Mouse (Mus musculus) gastrocnemius, adult 2 months (tissue): ENCODE results near the gene Tgfb2. TPM values are rescaled to one million over a fixed set of nuclear protein-coding genes. Genes with fewer than 3 reads are reported as not detected.

Experiments
- DNase-seq: peaks from one replicate; pipeline ENCODE4 v3.0.0; 2022
- H3K27ac ChIP-seq: fragments of 200-600 bp; 2 replicates; pipeline ENCODE4 v1.8.1; 2022; ENCODE audit warnings: mild to moderate bottlenecking
- H3K4me3 ChIP-seq: fragments of 200-600 bp; 2 replicates; pipeline ENCODE4 v1.8.1; 2022; ENCODE audit warnings: mild to moderate bottlenecking, moderate library complexity
- CTCF ChIP-seq: fragments of 200-600 bp; IDR thresholded peaks from 2 replicates; pipeline ENCODE4 v1.8.1; 2022; ENCODE audit warnings: antibody characterized with exemption, mild to moderate bottlenecking, moderate library complexity
- intact Hi-C: fragments of 180-260 bp; cut with DNase I; formaldehyde crosslinking; loops from one replicate; pipeline ENCODE4 v1.15.1; 2025
- total RNA-seq, 2 experiments: library from RNA; stranded (reverse); gene quantifications; 2 replicates each; pipeline ENCODE4 v1.2.3; 2021

The Tgfb2 gene
- total RNA-seq, 2 experiments from 2014 or later = 6.5 to 14.1 TPM

DNA sequence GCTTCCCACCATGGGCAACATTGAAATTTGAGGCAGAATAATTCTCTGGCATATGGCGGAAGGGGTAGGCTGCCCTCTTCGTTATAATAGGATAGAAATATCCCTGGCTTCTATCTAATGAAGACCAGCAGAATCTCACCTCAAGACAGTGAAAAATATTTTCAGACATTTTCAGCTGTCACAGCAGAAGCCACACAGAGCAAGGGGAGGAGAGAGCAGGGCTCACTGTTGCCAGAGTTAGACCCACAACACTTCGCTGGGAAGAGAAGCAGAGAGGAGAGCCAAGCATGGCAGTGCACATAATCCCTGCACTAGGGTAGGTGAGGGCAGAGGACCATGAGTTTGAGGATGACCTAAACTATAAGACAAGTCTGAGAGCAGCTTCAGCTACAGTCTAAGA lies 5.3 kb downstream of the Tgfb2 start:
- TF ChIP-seq CTCF = no peak
- Histone ChIP-seq H3K27ac (peak overlapping the region; percentile 70), H3K4me3 (no peak overlapping the region)
- no peak for DNase-seq
- intact Hi-C loops = loop anchor here (5.0 kb wide), 2 partner anchors 113 to 218 kb away; no protein-coding TSS in a partner anchor

DNA sequence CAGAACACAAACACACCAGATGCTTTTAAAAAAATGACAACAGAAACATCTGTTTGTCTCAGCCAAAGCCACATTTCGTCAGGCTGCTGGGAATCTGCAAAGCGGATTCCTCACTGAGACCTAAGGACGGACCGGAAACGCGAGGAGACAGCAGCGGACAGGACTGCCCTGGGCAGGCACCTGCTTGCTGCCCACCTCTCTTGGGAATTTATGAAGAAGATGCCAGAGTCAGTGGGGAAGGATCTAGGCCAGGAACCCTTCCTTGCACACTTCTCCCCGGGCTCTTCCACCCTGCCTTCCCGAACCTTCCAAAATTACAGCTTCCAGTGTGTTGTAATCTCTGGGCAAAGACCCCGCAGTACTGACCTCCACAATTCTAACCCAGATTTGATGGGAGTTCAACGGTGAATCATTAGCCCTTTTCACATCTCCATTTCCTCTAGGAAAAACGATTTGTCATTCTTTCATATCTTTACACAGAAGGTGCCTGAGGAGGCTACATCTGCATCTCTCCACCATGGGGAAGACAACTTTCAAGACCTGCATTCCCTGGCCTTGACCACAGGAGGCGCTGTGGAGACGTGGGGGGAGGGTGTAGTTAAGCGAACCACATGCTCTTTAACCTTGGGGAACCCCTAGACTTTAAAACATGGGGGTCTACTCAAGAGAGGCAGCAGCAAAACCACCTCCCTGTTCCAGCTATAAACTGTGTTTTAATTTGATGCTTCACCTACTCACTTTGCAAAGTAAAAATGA lies 7.0 kb downstream of the Tgfb2 start:
- Histone ChIP-seq H3K27ac (peak overlapping the region; percentile 62), H3K4me3 (no peak overlapping the region)
- intact Hi-C loops = no loop called here
- TF ChIP-seq CTCF = peak; percentile 54
- peak; percentile 56 for DNase-seq

DNA sequence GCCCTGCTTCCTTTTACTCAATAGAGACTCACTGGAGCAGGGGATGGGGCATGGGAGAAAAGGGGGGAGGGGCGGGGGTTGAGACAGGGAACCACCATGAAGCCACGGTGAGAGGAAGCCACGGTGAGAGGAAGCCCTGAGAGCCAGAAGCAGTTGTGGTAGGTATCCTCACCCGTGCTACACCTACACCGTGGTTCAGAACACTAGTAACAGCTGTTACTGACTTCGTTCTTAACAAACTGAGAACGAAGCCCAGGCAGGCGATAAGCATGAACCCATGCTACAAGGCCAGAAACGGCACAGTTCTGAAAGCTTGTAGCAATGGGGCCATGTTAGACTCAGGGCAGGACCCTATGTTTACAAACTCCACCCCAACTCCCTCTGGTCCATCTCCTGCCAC lies 9.6 kb downstream of the Tgfb2 start:
- Histone ChIP-seq H3K4me3 (no peak overlapping the region), H3K27ac (peak overlapping the region; percentile 62)
- DNase-seq = no peak
- TF ChIP-seq CTCF = no peak
- intact Hi-C loops = no loop called here

DNA sequence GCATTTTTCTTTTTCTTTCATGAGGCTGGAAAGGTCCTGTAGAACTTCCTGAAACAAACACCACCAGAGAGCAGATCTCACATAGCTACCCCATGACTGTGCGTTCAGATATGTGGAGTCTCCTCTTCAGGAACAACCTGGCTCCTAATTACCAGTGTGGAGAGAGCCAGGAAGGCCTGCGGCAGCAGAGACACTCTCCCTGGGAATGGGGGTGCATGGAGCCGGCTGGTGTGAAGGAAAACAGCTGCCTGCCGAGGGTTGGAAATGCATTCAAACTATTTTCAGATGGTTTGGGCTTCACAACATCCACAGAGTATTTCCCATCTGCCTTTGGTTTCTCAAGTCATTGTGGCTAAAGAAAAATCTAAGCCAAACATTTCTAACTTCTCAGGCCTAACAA lies 10.4 kb downstream of the Tgfb2 start:
- TF ChIP-seq CTCF = no peak
- peak; percentile 47 for DNase-seq
- intact Hi-C loops = no loop called here
- Histone ChIP-seq H3K27ac (peak overlapping the region; percentile 62), H3K4me3 (no peak overlapping the region)

DNA sequence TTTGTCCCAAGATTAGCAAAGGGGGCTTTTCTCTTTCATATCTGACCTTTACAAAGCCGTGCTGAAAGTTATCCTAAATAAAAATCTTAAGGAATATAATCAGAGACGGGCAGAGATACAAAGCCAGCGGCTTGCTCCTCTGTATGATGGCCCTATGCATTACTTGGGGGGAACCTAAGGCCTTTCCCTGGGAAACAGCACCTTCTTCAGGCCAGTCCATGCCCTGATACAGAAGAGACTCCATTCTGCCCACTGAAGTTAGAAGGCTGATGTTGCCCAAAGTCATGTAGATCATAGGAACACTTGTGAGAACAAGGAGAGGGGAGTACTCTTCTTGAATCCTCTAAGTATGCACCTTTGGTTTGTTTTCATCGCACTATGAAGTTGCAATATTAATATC lies 13.4 kb downstream of the Tgfb2 start:
- intact Hi-C loops = no loop called here
- no peak overlapping the region for H3K4me3 ChIP-seq
- TF ChIP-seq CTCF = peak; percentile 60
- no peak overlapping the region for H3K27ac ChIP-seq
- no peak for DNase-seq

DNA sequence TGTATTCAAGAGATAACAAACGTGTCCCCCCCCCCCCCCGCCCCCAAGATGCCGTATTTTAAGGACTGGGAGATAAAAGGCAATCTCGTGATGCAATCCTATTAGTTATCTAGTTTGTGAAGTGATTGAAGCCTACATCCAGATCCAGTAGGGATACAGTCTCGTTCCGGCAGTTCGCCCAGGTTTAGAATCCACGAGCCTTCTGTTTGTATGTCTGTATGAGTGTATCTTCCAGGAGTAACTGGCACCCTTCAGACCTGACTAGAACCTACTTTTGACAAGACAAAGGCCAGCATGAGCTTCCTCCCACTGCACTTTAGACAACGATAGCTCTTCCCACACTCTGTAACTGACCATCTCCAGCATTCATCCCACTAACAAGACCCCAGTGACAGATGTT lies 14.1 kb downstream of the Tgfb2 start:
- no peak for DNase-seq
- TF ChIP-seq CTCF = no peak
- Histone ChIP-seq H3K27ac (no peak overlapping the region), H3K4me3 (no peak overlapping the region)
- intact Hi-C loops = no loop called here

DNA sequence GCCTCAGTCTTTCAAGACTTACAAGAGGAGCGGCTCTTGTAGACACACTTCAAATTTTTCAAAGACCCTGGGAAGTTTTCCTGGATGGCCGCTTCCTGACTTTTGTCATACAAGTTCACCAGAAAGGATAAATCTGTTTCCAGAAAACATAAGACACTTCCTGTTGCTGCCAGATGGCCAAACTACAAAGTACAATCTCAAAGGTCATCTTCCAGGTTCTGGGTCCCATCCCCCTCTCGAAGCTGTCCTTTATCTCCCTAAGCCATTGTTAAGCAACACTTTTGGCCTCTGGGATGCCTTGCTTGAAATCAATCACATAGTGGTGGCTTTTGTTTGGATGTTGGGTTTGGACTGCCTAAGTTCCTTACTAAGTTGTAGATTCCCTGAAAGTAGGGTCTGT lies 21.7 kb downstream of the Tgfb2 start:
- Histone ChIP-seq H3K27ac (no peak overlapping the region), H3K4me3 (no peak overlapping the region)
- DNase-seq = no peak
- TF ChIP-seq CTCF = no peak
- intact Hi-C loops = no loop called here

DNA sequence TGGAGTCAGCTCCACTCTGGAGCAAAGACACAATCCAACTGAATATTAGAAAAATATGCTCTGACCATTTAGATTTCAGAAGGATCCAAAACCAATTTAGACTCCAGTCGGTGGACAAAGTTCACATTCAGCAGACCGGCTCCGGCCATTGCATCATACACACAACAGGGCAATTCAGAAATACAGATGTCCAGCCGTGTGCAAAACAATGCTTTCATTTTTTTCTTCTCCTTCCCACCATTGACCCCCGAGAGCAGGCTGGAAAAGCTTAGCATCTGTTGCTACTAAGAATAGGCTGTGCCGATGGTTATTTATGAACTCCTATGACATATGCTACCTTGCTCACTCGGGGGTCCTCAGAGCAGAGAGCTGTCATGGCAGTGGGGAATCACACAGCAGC lies 23.2 kb downstream of the Tgfb2 start:
- DNase-seq = no peak
- TF ChIP-seq CTCF = no peak
- Histone ChIP-seq H3K27ac (peak overlapping the region; percentile 88), H3K4me3 (peak overlapping the region; percentile 59)
- intact Hi-C loops = no loop called here

DNA sequence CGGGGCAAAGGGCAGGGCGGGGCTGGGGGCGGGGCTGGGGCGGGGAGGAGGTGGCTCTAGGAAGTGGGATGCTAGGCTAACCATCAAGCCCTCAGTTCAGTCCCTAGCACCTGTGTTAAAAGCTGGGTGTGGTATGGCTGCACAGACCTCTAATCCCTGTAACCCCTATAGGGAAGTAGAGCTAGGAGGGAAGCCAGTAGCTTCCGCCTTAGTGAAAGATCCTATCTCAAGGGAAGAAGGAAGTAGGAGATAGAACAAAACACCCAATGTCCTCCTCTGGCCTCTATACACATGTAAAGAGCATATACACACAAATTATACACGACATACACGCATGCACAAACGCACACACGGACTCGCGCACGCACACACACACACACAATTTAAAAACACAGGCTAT lies 28.2 kb downstream of the Tgfb2 start:
- TF ChIP-seq CTCF = no peak
- H3K27ac ChIP-seq = no peak overlapping the region
- DNase-seq = no peak
- intact Hi-C loops = no loop called here
- no peak overlapping the region for H3K4me3 ChIP-seq

DNA sequence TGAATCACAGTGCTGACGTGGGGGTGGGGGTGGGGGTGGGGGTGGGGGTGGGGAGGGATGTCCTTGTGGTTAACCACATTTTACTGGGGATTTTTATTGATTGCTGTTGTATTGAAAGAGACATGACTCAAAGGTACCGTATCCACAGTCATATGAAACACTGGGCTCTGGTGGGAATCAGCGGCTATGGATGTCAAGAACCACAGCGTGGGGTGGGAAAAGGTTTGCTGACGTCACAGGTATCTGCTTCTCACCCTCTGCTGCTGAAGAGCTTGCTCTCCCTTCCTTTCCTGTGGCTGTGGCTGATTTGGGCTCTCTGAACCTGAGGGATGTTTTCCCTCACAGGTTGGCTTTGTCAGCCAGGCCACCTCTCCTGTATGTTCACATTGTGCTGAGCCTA lies 29.6 kb downstream of the Tgfb2 start:
- intact Hi-C loops = no loop called here
- TF ChIP-seq CTCF = no peak
- Histone ChIP-seq H3K4me3 (no peak overlapping the region), H3K27ac (no peak overlapping the region)
- DNase-seq = no peak

DNA sequence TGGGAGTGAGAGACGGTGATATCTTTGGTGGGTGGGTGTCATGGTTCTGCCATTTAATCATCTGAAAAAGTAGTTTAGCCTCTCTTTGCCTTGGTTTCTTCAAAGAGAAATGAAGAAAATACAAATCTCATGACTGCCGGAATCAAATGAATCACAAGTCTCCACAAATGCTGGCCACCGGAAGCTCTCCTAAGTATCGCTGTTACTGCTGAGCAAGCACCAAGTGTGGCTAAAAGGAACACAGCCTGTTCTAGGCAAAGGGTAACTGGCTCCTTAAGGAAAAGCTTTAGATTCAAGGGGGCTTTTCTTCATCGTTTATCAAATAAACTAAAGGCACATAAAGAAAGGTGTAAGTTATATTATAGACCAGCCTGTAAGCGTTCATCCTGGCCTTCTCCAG lies 30.5 kb downstream of the Tgfb2 start:
- H3K27ac ChIP-seq = peak overlapping the region; percentile 87
- intact Hi-C loops = no loop called here

DNA sequence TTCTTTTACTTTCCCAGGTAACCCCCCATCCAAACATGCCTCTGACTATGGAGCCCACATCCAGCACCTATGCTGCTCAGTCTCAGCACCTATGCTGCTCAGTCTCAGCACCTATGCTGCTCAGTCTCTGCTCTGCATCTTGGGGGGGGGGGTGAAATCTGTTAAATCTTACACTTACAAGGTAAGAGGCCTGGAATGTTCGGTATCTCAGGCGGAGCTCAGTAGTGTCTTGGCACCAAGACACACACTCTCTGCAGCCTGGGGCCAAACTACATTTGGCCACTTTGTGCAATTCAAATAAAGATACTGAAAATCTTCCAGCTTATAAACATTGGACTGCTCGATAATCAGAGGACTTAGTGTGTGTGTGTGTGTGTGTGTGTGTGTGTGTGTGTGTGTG lies 31.2 kb downstream of the Tgfb2 start:
- no peak for DNase-seq
- H3K4me3 ChIP-seq = no peak overlapping the region
- intact Hi-C loops = no loop called here
- H3K27ac ChIP-seq = peak overlapping the region; percentile 87; the same call in 1 of the 2 replicates
- TF ChIP-seq CTCF = no peak

More for the DNA sequence above, 30.5 kb downstream of the Tgfb2 start:
- DNase-seq = peak; percentile 51
- TF ChIP-seq CTCF = no peak
- H3K4me3 ChIP-seq = peak overlapping the region; percentile 59

DNA sequence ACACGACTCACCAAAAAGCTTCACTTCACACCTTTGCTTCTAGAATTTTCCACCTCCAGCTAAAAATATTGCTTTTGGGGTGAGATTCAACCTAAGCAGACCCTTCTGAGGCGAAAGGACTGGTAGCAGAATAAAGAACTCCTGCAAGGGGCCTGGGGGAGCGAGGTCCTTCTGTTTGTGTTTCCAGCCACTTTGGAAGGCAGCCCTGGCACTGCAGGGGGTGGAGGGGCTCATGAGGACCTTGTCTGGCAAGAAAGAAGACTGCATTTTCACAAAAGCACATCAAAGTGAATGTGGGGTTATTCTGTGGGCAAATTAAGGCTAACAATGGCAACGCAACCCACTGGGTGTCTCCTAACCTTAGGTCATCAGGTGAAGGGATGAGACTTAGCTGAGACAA lies 32.6 kb downstream of the Tgfb2 start:
- intact Hi-C loops = no loop called here
- no peak for DNase-seq
- Histone ChIP-seq H3K4me3 (no peak overlapping the region), H3K27ac (no peak overlapping the region)
- TF ChIP-seq CTCF = no peak

DNA sequence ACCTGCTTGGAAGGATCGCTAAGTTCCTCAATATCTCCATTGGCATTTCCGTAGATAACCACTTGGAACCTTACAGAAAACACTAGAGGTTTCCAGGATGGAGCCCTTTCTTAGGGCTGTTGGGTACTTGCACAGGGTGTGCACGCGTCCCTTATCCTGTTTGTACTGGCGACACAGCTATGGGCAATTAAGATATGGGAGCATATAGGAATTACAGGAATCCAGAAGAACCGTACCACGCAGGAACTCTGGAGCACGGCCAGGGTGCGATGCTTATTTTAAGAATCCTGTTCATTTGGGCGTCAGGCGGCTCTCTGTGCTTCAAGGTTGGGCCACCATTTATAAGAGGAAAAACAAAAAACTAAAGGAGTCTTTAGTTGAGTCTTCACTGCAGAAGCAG lies 42.4 kb downstream of the Tgfb2 start:
- no peak for DNase-seq
- Histone ChIP-seq H3K27ac (no peak overlapping the region), H3K4me3 (no peak overlapping the region)
- no peak for TF ChIP-seq CTCF
- intact Hi-C loops = no loop called here
